Mouse (Mus musculus) stomach, postnatal 0 days (tissue): ENCODE results near the gene Samd4b. TPM values are rescaled to one million over a fixed set of nuclear protein-coding genes. Genes with fewer than 3 reads are reported as not detected.

Source experiments
- ATAC-seq: fragments of 200-750 bp; cut with Nextera tagmentation; 2 replicates; pipeline ENCODE4 v1.8.0; 2017; ENCODE audit not compliant: low FRiP score, low TSS enrichment
- DNase-seq: peaks from one replicate; pipeline ENCODE4 v3.0.0-alpha.2; 2016; ENCODE audit warnings: low spot score
- H3K27ac ChIP-seq: fragments of 300-500 bp; sonication (generic); replicated peaks from 2 replicates; pipeline ENCODE4 v1.5.1; 2014; ENCODE audit warnings: mild to moderate bottlenecking, control low read depth
- H3K27me3 ChIP-seq: fragments of 300-500 bp; sonication (generic); 2 replicates; pipeline ENCODE4 v1.6.1; 2014; ENCODE audit warnings: low read length; ENCODE audit not compliant: control insufficient read depth, insufficient read depth
- H3K36me3 ChIP-seq: fragments of 300-500 bp; sonication (generic); 2 replicates; pipeline ENCODE4 v1.6.1; 2014; ENCODE audit warnings: low read length, mixed read lengths; ENCODE audit not compliant: control insufficient read depth, insufficient read depth
- H3K4me1 ChIP-seq: fragments of 300-500 bp; sonication (generic); replicated peaks from 2 replicates; pipeline ENCODE4 v1.6.1; 2014; ENCODE audit warnings: antibody characterized with exemption; ENCODE audit not compliant: control insufficient read depth, insufficient read depth
- H3K4me2 ChIP-seq: fragments of 300-500 bp; sonication (generic); replicated peaks from 2 replicates; pipeline ENCODE4 v1.6.1; 2014; ENCODE audit warnings: low read depth, mild to moderate bottlenecking, control low read depth, moderate library complexity
- H3K4me3 ChIP-seq: fragments of 300-500 bp; sonication (generic); 2 replicates; pipeline ENCODE4 v1.5.1; 2014; ENCODE audit warnings: low read depth, low read length, control low read depth
- H3K9ac ChIP-seq: fragments of 300-500 bp; sonication (generic); 2 replicates; pipeline ENCODE4 v1.6.1; 2014; ENCODE audit warnings: mild to moderate bottlenecking, low read length, control low read depth, mixed read lengths
- H3K9me3 ChIP-seq: fragments of 300-500 bp; sonication (generic); 2 replicates; pipeline ENCODE4 v1.6.1; 2016; ENCODE audit warnings: low read length; ENCODE audit not compliant: control insufficient read depth
- CTCF ChIP-seq: IDR thresholded peaks from 2 replicates; pipeline ENCODE4 v1.5.1; 2016; ENCODE audit warnings: antibody characterized with exemption, low read depth, mild to moderate bottlenecking, moderate library complexity
- EP300 ChIP-seq: optimal IDR thresholded peaks from 2 replicates; pipeline ENCODE3; 2016; ENCODE audit warnings: antibody characterized with exemption
- WGBS: fragments of 180-500 bp; shearing (Covaris S2); extraction: QIAGEN DNeasy Blood & Tissue Kit; methylation state at CpG from one replicate; pipeline ENCODE4 v1.1.7; 2014; 5-methylcytosine and 5-hydroxymethylcytosine counted together
- polyA plus RNA-seq: library from polyadenylated mRNA; unstranded; fragments of >200 nt; fragmentation: Nextera tagmentation; extraction: Ambion mirVana; gene quantifications from 2 replicates; pipeline ENCODE4 v1.2.1, GENCODE M21; 2015

Samd4b gene
- polyA plus RNA-seq, 1 experiment from 2014 or later, result 9.8 TPM

DNA sequence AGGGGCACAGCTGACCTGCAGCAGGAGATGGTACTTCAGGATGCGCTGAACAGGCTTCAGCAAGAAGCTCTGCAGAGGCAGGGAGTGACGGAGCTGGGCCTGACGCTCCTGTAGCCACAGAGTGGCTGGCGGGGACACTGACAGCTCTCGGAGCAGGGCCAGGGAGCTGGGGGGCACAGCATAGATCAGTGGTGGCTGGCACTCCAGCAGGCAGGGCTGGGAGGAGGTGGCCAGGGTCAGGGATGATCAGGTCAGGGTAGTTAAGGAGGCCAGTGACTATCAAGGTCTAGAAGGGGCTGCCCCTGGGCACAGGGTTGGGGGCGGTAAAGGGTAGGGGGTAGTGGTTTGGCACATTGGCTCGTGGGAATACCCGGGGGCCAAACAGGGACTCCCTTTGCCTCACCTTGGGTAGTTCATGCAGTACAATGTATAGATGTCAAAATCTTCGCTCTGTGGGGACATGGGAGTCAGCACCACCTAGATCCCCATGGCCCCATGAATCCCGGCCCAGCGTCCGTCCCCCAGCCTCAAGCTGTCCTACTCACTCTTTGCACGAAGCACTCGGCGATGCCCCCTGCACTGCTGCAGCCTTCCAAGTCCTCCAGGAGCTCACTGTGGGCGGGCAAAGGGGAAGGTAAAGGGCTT lies 229.5 kb downstream of the Samd4b start:
- Histone ChIP-seq H3K9ac (no peak overlapping the region), H3K27me3 (no peaks in the 10 kb centered on the region), H3K36me3 (peaks cover 15% of the 10 kb centered on the region; the same call in 1 of the 2 replicates), H3K4me3 (no peak overlapping the region), H3K4me1 (no peaks in the 10 kb centered on the region), H3K4me2 (no peak overlapping the region), H3K9me3 (no peaks in the 10 kb centered on the region), H3K27ac (no peak overlapping the region)
- TF ChIP-seq EP300 (no peak), CTCF (no peak)
- 90% methylated on average over 16 of the region's 16 CpGs for WGBS
- ATAC-seq, result no peak
- DNase-seq, result no peak

DNA sequence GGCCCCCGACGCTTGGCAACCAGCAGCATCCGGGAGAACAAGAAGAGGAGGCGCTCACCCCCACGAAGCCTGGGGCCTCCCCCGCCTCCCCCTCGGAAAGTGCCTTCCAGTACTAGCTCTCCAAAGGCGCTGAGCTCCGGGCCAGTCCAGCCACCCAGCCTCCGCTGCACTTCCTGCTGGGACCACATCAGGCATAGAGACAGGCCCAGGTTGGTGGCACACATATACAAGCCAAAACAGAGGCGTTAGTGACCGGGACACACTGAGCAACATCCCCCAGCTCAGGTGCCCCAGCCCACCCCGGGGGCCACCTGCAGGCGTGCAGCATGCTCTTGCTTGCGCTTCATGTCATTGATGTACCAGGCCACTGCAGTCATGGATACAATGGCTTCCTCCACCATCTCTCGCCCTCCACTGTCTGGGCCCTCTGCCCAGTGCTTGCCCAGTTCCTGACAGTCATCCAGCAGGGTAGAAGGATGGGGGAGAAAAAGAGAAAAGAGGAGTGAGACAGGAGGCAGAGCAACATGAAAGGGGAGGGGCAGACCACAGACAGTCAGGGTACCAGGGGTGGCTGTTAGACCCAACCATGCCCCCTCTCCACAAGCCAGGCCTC lies 230.2 kb downstream of the Samd4b start:
- DNase-seq, result no peak
- Histone ChIP-seq H3K27ac (no peak overlapping the region), H3K27me3 (no peaks in the 10 kb centered on the region), H3K9ac (no peak overlapping the region), H3K4me3 (no peak overlapping the region), H3K36me3 (peaks cover 15% of the 10 kb centered on the region; the same call in 1 of the 2 replicates), H3K4me2 (no peak overlapping the region), H3K9me3 (no peaks in the 10 kb centered on the region), H3K4me1 (no peaks in the 10 kb centered on the region)
- ATAC-seq, result no peak
- WGBS, result 90% methylated on average over 16 of the region's 16 CpGs
- TF ChIP-seq CTCF, result no peak
- no peak for TF ChIP-seq EP300

DNA sequence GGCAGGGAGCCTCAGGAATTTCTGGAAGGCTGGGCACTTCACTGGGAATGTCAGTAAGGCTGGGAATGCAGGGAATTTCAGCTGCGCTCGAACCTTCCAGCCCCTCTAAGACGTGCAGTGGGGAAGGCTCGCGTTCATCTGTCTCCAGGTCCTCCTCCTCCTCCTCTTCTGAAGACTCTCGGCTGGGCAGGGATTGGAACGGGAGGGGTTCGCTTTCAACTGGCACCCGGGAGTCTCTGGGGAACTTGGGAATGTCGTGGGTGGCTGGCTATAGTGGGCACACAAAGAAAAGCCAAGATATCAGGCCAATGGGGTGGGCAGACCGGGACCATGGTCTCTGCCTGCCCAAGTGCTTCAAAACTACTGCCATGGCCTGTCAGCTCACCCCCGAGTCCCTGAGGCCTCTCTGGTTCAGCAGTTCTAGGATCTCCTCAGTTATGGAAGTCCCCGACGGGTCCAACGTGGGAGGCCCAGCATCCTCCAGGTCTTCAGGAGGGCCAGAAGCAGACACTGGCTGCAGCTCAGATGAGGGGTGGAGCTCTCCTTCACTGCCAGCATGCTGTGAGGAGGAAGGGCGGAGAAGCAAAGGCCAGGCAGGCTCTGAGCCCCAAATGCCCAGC lies 235.4 kb downstream of the Samd4b start:
- WGBS, result 82% methylated on average over 16 of the region's 16 CpGs

DNA sequence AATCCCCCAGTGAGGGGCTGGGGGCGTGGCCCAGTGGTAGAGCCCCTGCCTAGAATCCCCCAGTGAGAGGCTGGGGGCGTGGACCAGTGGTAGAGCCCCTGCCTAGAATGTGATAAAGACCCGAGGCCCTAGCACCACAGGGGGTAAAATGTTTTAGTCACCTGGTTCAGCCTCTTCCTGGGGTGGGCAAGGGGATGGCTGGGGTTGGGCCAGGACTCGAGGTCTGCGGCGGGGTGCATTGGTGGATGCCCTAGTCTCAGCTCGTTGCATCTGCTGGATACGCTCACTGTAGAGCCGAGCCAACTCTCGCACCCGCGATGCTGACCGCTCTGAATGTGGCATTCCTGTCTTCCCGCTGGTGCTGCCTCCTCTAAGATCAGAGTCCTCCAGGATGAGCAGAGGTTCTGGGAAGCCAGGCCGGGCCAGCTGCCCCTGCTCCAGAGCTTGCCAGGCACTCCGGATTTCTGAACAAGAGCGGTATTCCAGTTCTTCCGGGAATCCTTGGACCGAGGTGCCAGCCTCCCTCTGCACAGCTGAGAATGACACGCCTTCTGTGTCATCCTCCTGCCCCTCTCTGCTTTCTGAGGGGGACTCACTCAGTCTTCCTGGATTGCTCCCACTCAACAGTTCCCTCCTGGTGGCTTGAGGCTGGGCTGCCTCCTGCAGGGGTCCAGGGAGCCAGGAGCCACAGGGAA lies 236.2 kb downstream of the Samd4b start:
- DNase-seq, result no peak
- ATAC-seq, result no peak
- Histone ChIP-seq H3K27me3 (no peaks in the 10 kb centered on the region), H3K9me3 (no peaks in the 10 kb centered on the region), H3K4me3 (no peak overlapping the region), H3K4me1 (peaks cover 9% of the 10 kb centered on the region), H3K9ac (no peak overlapping the region), H3K36me3 (peaks cover 25% of the 10 kb centered on the region), H3K4me2 (no peak overlapping the region), H3K27ac (no peak overlapping the region)
- TF ChIP-seq EP300 (no peak), CTCF (no peak)
- WGBS, result 93% methylated on average over 20 of the region's 20 CpGs

More for the DNA sequence above, 235.4 kb downstream of the Samd4b start:
- no peak overlapping the region for H3K9ac ChIP-seq
- no peak overlapping the region for H3K27ac ChIP-seq
- H3K27me3 ChIP-seq, result no peaks in the 10 kb centered on the region
- H3K36me3 ChIP-seq, result peaks cover 26% of the 10 kb centered on the region
- ATAC-seq (no peak), DNase-seq (no peak)
- no peak for TF ChIP-seq EP300
- no peak for TF ChIP-seq CTCF
- H3K9me3 ChIP-seq, result no peaks in the 10 kb centered on the region
- no peak overlapping the region for H3K4me3 ChIP-seq
- peaks cover 4% of the 10 kb centered on the region; the same call in 1 of the 2 replicates for H3K4me1 ChIP-seq
- H3K4me2 ChIP-seq, result no peak overlapping the region

DNA sequence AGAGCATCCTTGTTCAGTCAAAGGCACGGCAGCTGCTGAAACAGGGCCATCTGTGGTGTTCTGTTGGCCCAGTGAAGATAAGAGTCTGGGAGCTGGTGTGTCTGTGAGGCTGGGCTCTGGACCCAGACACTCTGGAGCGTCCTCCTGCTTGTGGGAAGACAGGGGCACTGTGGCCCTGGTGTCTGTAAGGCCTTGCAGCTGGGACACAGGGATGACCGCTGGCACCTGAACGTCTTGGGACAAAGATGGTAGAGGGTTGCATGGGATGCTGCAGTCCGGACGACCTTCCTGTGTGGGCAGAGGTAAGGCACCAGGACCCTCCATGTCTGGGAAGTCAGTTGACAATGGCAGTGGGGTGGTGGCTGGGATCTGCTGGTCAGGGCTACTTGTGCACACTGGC lies 237.7 kb downstream of the Samd4b start:
- Histone ChIP-seq H3K27ac (no peak overlapping the region), H3K9ac (no peak overlapping the region), H3K4me1 (peaks cover 9% of the 10 kb centered on the region), H3K9me3 (no peaks in the 10 kb centered on the region), H3K36me3 (peaks cover 25% of the 10 kb centered on the region), H3K4me3 (no peak overlapping the region), H3K27me3 (no peaks in the 10 kb centered on the region), H3K4me2 (no peak overlapping the region)
- 93% methylated on average over 6 of the region's 6 CpGs for WGBS
- TF ChIP-seq CTCF, result no peak
- no peak for TF ChIP-seq EP300
- ATAC-seq (no peak), DNase-seq (no peak)

DNA sequence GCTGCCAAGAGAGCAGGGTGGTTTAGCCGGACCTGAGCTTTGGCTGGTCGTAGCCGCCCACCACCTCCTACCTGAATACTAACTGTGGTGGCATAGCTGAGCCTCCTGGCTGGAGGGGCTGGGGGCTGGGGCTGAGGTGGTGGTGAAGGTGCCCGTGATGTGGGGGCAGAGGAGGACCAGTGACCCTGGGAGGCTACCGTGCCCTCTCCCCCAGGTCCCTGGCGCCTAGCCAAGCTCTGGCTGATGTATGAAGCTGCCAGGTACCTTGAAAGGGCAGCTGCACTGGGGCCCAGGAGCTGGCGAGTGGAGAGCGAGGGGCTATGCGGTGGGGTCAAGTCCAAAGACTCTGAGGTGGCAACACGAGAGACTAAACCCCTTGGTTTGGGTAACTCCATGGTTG lies 238.1 kb downstream of the Samd4b start:
- DNase-seq (no peak), ATAC-seq (no peak)
- Histone ChIP-seq H3K4me2 (no peak overlapping the region), H3K27me3 (no peaks in the 10 kb centered on the region), H3K4me3 (no peak overlapping the region), H3K9ac (no peak overlapping the region), H3K36me3 (peaks cover 21% of the 10 kb centered on the region), H3K4me1 (peaks cover 9% of the 10 kb centered on the region), H3K27ac (no peak overlapping the region), H3K9me3 (no peaks in the 10 kb centered on the region)
- 89% methylated on average over 10 of the region's 10 CpGs for WGBS
- TF ChIP-seq EP300 (no peak), CTCF (no peak)
